Mouse (Mus musculus) heart, embryonic 12.5 days (tissue): Measurements from ENCODE around the gene Tas2r116. TPM values are rescaled to one million over a fixed set of nuclear protein-coding genes. Genes with fewer than 3 reads are reported as not detected.

Experiments used
- ATAC-seq: fragments of 200-750 bp; cut with Nextera tagmentation; 2 replicates; pipeline ENCODE4 v1.8.0; 2017; ENCODE audit warnings: moderate TSS enrichment, moderate library complexity; ENCODE audit not compliant: insufficient number of reproducible peaks, low FRiP score
- H3K27ac ChIP-seq: fragments of 300-500 bp; sonication (generic); 2 replicates; pipeline ENCODE4 v1.5.1; 2016; ENCODE audit warnings: mild to moderate bottlenecking, moderate library complexity; ENCODE audit not compliant: poor library complexity, severe bottlenecking
- H3K27me3 ChIP-seq: fragments of 300-500 bp; sonication (generic); replicated peaks from 2 replicates; pipeline ENCODE4 v1.6.1; 2016; ENCODE audit warnings: mild to moderate bottlenecking, moderate library complexity
- H3K36me3 ChIP-seq: fragments of 300-500 bp; sonication (generic); 2 replicates; pipeline ENCODE4 v1.6.1; 2016; ENCODE audit warnings: mild to moderate bottlenecking, moderate library complexity
- H3K4me1 ChIP-seq: fragments of 300-500 bp; sonication (generic); replicated peaks from 2 replicates; pipeline ENCODE4 v1.6.1; 2016; ENCODE audit warnings: mild to moderate bottlenecking
- H3K4me2 ChIP-seq: fragments of 300-500 bp; sonication (generic); 2 replicates; pipeline ENCODE4 v1.6.1; 2016; ENCODE audit warnings: mild to moderate bottlenecking, moderate library complexity
- H3K4me3 ChIP-seq: fragments of 300-500 bp; sonication (generic); 2 replicates; pipeline ENCODE4 v1.5.1; 2016; ENCODE audit warnings: mild to moderate bottlenecking
- H3K9ac ChIP-seq: fragments of 300-500 bp; sonication (generic); 2 replicates; pipeline ENCODE4 v1.6.1; 2016; ENCODE audit warnings: mild to moderate bottlenecking, moderate library complexity
- H3K9me3 ChIP-seq: fragments of 300-500 bp; sonication (generic); replicated peaks from 2 replicates; pipeline ENCODE4 v1.6.1; 2016; ENCODE audit warnings: mild to moderate bottlenecking, moderate library complexity
- WGBS: fragments of 180-500 bp; shearing (Covaris S2); methylation state at CpG from one replicate; pipeline ENCODE4 v1.1.7; 2016; 5-methylcytosine and 5-hydroxymethylcytosine counted together
- polyA plus RNA-seq: library from polyadenylated mRNA; unstranded; fragments of >200 nt; fragmentation: Nextera tagmentation; extraction: Ambion mirVana; gene quantifications from 2 replicates; pipeline ENCODE4 v1.2.1, GENCODE M21; 2016

Gene Tas2r116
- polyA plus RNA-seq = not detected in 2 replicates

DNA sequence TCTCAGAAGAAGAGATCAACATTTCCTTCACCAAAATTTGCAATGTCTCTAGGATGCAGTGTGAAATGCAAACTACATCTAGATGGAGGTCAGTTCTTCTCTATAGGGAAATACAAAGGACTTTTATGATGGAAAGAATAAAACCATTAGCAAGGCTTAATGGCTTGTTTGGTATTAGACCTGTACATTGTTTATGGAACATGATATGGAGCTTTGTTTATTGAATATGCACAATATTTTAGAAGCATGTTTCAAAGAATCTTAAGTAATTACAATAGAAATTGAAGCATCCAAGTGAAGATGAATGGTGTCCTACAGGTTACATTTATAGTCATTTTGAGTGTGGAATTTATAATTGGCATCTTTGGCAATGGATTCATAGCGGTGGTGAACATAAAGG is at the start of gene Tas2r116:
Gene Tas2r116 (plus strand): TSS at position 301 of the 400 bp plus-strand sequence.
- H3K4me1 ChIP-seq = no peaks in the 10 kb centered on the region
- ATAC-seq = no peak
- H3K27me3 ChIP-seq = no peaks in the 10 kb centered on the region
- H3K27ac ChIP-seq = no peak within 1 kb of the TSS
- no peak within 1 kb of the TSS for H3K4me2 ChIP-seq
- H3K9me3 ChIP-seq = 0 out of 2 replicates have a peak, but pooled peaks cover 4% of the 10 kb centered on the region
- H3K9ac ChIP-seq = no peak within 1 kb of the TSS
- WGBS = 65% methylated on average over 1 of the region's 1 CpGs
- H3K4me3 ChIP-seq = no peak within 1 kb of the TSS
- H3K36me3 ChIP-seq = no peaks in the 10 kb centered on the region

GRCm38 (mm10) chr6:132846842-132847241 is 8.4 kb upstream of the Tas2r116 start, which contains the start of gene Tas2r123:
Gene Tas2r123 (plus strand): TSS chr6:132847142.
- Histone ChIP-seq H3K4me3 (no peak within 1 kb of the TSS), H3K9ac (no peak within 1 kb of the TSS), H3K9me3 (no peaks in the 10 kb centered on the region), H3K27ac (no peak within 1 kb of the TSS), H3K27me3 (no peaks in the 10 kb centered on the region), H3K36me3 (no peaks in the 10 kb centered on the region), H3K4me2 (no peak within 1 kb of the TSS), H3K4me1 (no peaks in the 10 kb centered on the region)
- 71% methylated on average over 1 of the region's 1 CpGs for WGBS
- no peak for ATAC-seq

- no peak for ATAC-seq
- H3K27ac ChIP-seq = no peak within 1 kb of the TSS
- H3K36me3 ChIP-seq = no peaks in the 10 kb centered on the region
- no peak within 1 kb of the TSS for H3K4me3 ChIP-seq
- H3K4me1 ChIP-seq = no peaks in the 10 kb centered on the region
- H3K4me2 ChIP-seq = no peak within 1 kb of the TSS
- H3K27me3 ChIP-seq = no peaks in the 10 kb centered on the region
- no peaks in the 10 kb centered on the region for H3K9me3 ChIP-seq
- H3K9ac ChIP-seq = no peak within 1 kb of the TSS
Measured at GRCm38 (mm10) chr6:132867708-132868107, 12.5 kb downstream of the Tas2r116 start, which contains the start of gene Tas2r110. Gene Tas2r110 (plus strand): TSS chr6:132868008.

GRCm38 (mm10) chr6:132892711-132893110 is 37.5 kb downstream of the Tas2r116 start, which contains the start of gene Tas2r113:
Gene Tas2r113 (plus strand): TSS chr6:132893011.
- Histone ChIP-seq H3K4me3 (no peak within 1 kb of the TSS), H3K36me3 (no peaks in the 10 kb centered on the region), H3K4me2 (no peak within 1 kb of the TSS), H3K27me3 (no peaks in the 10 kb centered on the region), H3K9ac (no peak within 1 kb of the TSS), H3K9me3 (no peaks in the 10 kb centered on the region), H3K4me1 (no peaks in the 10 kb centered on the region), H3K27ac (no peak within 1 kb of the TSS)
- no peak for ATAC-seq
- 63% methylated on average over 1 of the region's 1 CpGs for WGBS

Other genes with a start within 250 kb of the Tas2r116 start
- gene A630073D07Rik, start 203.9 kb upstream of the Tas2r116 start, polyA plus RNA-seq = not detected in 2 replicates
- gene Tas2r120, start 198.5 kb upstream of the Tas2r116 start, polyA plus RNA-seq = not detected in 2 replicates
- gene Tas2r121, start 154.4 kb upstream of the Tas2r116 start, polyA plus RNA-seq = not detected in 2 replicates
- not detected in 2 replicates for gene Tas2r122, start 143.5 kb upstream of the Tas2r116 start, polyA plus RNA-seq
- gene Tas2r115, start 117.4 kb upstream of the Tas2r116 start, polyA plus RNA-seq = not detected in 2 replicates
- not detected in 2 replicates for gene Tas2r124, start 100.7 kb upstream of the Tas2r116 start, polyA plus RNA-seq
- gene Tas2r102, start 93.3 kb upstream of the Tas2r116 start, polyA plus RNA-seq = not detected in 2 replicates
- not detected in 2 replicates for gene Tas2r136, start 77.3 kb upstream of the Tas2r116 start, polyA plus RNA-seq
- not detected in 2 replicates for gene Tas2r117, start 52.6 kb upstream of the Tas2r116 start, polyA plus RNA-seq
- gene Tas2r123, start 8.3 kb upstream of the Tas2r116 start, polyA plus RNA-seq = not detected in 2 replicates
- not detected in 2 replicates for gene Tas2r110, start 12.6 kb downstream of the Tas2r116 start, polyA plus RNA-seq
- gene Tas2r113, start 37.6 kb downstream of the Tas2r116 start, polyA plus RNA-seq = not detected in 2 replicates
- gene Tas2r125, start 54.2 kb downstream of the Tas2r116 start, polyA plus RNA-seq = not detected in 2 replicates
- gene Tas2r129, start 95.7 kb downstream of the Tas2r116 start, polyA plus RNA-seq = not detected in 2 replicates
- not detected in 2 replicates for gene Tas2r131, start 102.5 kb downstream of the Tas2r116 start, polyA plus RNA-seq
- not detected in 2 replicates for gene Tas2r109, start 125.5 kb downstream of the Tas2r116 start, polyA plus RNA-seq
- not detected in 2 replicates for gene Tas2r103, start 181.7 kb downstream of the Tas2r116 start, polyA plus RNA-seq
- not detected in 2 replicates for gene Tas2r140, start 200.4 kb downstream of the Tas2r116 start, polyA plus RNA-seq
- gene Smim10l1, start 249.5 kb downstream of the Tas2r116 start, polyA plus RNA-seq = 79.3 and 84.2 TPM in 2 replicates